Mouse (Mus musculus) G1E (cell line): ENCODE measurements at regions not wholly inside any gene's neighbourhood (a gene's known extent, or its start where the extent isn't known, plus 50 kb on each side); places are given as distances from the start of the nearest gene placed in this dataset.

ENCODE experiments used
- CTCF ChIP-seq: IDR thresholded peaks from 2 replicates; pipeline ENCODE4 v1.5.1; 2012; ENCODE audit warnings: low read depth, low read length, inconsistent platforms, mixed read lengths
- GATA1 ChIP-seq: IDR thresholded peaks from 2 replicates; pipeline ENCODE4 v1.6.1; 2012; ENCODE audit warnings: borderline replicate concordance, low read length, inconsistent platforms, mixed read lengths
- POLR2AphosphoS5 ChIP-seq: IDR thresholded peaks from 2 replicates; pipeline ENCODE4 v1.6.1; 2012; ENCODE audit warnings: low read depth, low read length, inconsistent platforms; ENCODE audit not compliant: insufficient replicate concordance
- TAL1 ChIP-seq: conservative IDR thresholded peaks from 2 replicates; pipeline ENCODE4 v1.6.1; 2012; ENCODE audit warnings: low read depth, low read length, inconsistent platforms, mixed read lengths

DNA sequence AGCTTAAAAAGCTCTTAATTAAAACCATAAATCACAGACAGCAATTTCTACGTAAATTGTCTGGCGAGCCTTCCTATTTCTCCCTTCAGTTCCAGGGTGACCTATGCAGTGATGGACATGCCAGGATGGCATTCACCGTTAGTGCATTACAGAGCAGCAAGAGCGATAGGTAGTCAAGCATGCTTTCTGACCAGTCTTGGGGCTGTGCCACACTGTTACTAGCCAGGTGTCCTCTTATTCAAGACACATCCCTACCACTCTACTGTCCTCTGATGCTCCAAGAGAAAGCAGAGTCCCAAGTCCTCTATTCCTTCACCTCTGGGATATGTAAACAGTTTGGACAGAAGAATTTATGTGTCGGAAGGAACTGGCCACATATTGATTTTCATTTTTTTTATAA lies 194.9 kb upstream of the Ppp2r2d start:
- TF ChIP-seq CTCF (no peak), TAL1 (no peak), GATA1 (no peak), POLR2AphosphoS5 (no peak)
